Mouse (Mus musculus) limb, embryonic 10.5 days (tissue): ENCODE results near the gene Zfp60. TPM values are rescaled to one million over a fixed set of nuclear protein-coding genes. Genes with fewer than 3 reads are reported as not detected.

ENCODE experiments used
- DNase-seq: peaks from one replicate; pipeline ENCODE4 v3.0.0-alpha.2; 2017; ENCODE audit warnings: low spot score
- H3K27ac ChIP-seq: fragments of 300-500 bp; sonication (generic); 2 replicates; pipeline ENCODE4 v1.5.1; 2016; ENCODE audit warnings: mild to moderate bottlenecking
- H3K27me3 ChIP-seq: fragments of 300-500 bp; sonication (generic); 2 replicates; pipeline ENCODE4 v1.6.1; 2016; ENCODE audit warnings: low read depth, mild to moderate bottlenecking; ENCODE audit not compliant: poor library complexity, severe bottlenecking
- H3K36me3 ChIP-seq: fragments of 300-500 bp; sonication (generic); 2 replicates; pipeline ENCODE4 v1.6.1; 2016; ENCODE audit warnings: mild to moderate bottlenecking, moderate library complexity
- H3K4me1 ChIP-seq: fragments of 300-500 bp; sonication (generic); 2 replicates; pipeline ENCODE4 v1.6.1; 2016
- H3K4me3 ChIP-seq: fragments of 300-500 bp; sonication (generic); 2 replicates; pipeline ENCODE4 v1.5.1; 2016; ENCODE audit warnings: mild to moderate bottlenecking, moderate library complexity
- H3K9me3 ChIP-seq: fragments of 300-500 bp; sonication (generic); replicated peaks from 2 replicates; pipeline ENCODE4 v1.6.1; 2016; ENCODE audit warnings: mild to moderate bottlenecking
- WGBS: fragments of 180-500 bp; shearing (Covaris S2); methylation state at CpG from one replicate; pipeline ENCODE4 v1.1.7; 2016; 5-methylcytosine and 5-hydroxymethylcytosine counted together
- polyA plus RNA-seq: library from polyadenylated mRNA; unstranded; fragments of >200 nt; fragmentation: Nextera tagmentation; extraction: Ambion mirVana; gene quantifications from 2 replicates; pipeline ENCODE4 v1.2.1, GENCODE M21; 2016

The Zfp60 gene
- polyA plus RNA-seq, 1 experiment from 2014 or later: 49.5 TPM

DNA sequence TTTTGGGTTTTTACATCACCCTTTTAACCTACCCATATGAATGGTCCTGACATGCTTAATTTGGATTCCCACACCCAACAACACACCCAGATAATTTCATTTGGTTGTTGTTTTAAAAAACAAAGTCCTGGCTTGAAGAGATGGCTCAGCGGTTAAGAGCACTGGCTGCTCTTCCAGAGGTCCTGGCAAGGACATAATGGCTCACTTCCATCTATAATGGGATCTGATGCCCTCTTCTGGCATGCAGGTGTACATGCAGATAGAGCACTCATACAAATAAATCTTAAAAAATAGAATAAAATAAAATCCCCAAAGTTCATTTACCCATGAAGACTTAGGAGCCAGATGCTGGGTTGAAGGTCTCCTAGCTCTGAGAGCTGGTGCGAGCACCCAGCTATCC is 69.9 kb downstream of the Zfp60 start:
- Histone ChIP-seq H3K4me3 (no peak overlapping the region), H3K27ac (no peak overlapping the region), H3K4me1 (peaks cover 13% of the 10 kb centered on the region), H3K36me3 (no peaks in the 10 kb centered on the region), H3K9me3 (no peaks in the 10 kb centered on the region), H3K27me3 (no peaks in the 10 kb centered on the region)
- no peak for DNase-seq
- WGBS: 67% methylated on average over 2 of the region's 2 CpGs

DNA sequence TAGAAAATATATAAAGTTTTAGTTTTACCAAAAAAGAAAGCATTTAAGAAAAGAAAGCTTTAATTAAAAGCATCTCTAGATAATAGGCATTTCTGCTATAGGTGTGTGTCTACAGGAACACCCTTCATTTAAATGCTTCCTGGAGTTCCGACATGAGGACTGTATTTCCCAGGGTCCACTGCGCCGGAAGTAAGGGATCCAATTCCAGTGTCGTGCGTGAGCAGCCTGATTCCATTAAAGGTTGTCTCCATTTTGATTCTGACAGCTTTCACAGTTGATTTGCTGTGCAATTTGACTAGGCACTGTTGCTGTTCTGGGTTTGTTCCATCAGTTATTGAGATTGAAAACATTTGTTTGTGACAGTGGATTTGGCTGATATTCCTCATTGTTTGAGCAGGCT is 71.8 kb downstream of the Zfp60 start:
- Histone ChIP-seq H3K4me1 (peaks cover 13% of the 10 kb centered on the region), H3K9me3 (no peaks in the 10 kb centered on the region), H3K27ac (no peak overlapping the region), H3K36me3 (peaks cover 13% of the 10 kb centered on the region), H3K4me3 (no peak overlapping the region), H3K27me3 (no peaks in the 10 kb centered on the region)
- WGBS: 72% methylated on average over 5 of the region's 5 CpGs
- DNase-seq: no peak

Other genes with a start within 250 kb of the Zfp60 start
- gene Sertad1, start 244.5 kb upstream of the Zfp60 start, polyA plus RNA-seq: 25.0 and 29.8 TPM in 2 replicates
- gene Prx, start 232.1 kb upstream of the Zfp60 start, polyA plus RNA-seq: 3.5 and 4.3 TPM in 2 replicates
- gene Hipk4, start 208.1 kb upstream of the Zfp60 start, polyA plus RNA-seq: 0.54 and 0.79 TPM in 2 replicates
- 31.6 and 49.5 TPM in 2 replicates for gene Pld3, start 178.2 kb upstream of the Zfp60 start, polyA plus RNA-seq
- 40.8 and 41.2 TPM in 2 replicates for gene 2310022A10Rik, start 178.2 kb upstream of the Zfp60 start, polyA plus RNA-seq
- 91.3 and 95.0 TPM in 2 replicates for gene Akt2, start 139.8 kb upstream of the Zfp60 start, polyA plus RNA-seq
- 0.23 TPM in 1 of 2 replicates, not detected in the other for gene Ttc9b, start 77.5 kb upstream of the Zfp60 start, polyA plus RNA-seq
- 9.2 and 12.3 TPM in 2 replicates for gene Map3k10, start 56.8 kb upstream of the Zfp60 start, polyA plus RNA-seq
- gene Zfp607b, start 42.0 kb upstream of the Zfp60 start, polyA plus RNA-seq: 2.5 and 3.3 TPM in 2 replicates
- 1.7 and 1.9 TPM in 2 replicates for gene Zfp626, start 75.8 kb downstream of the Zfp60 start, polyA plus RNA-seq
- gene Zfp59, start 107.2 kb downstream of the Zfp60 start, polyA plus RNA-seq: 8.6 and 11.0 TPM in 2 replicates
- 3.6 and 3.9 TPM in 2 replicates for gene Zfp607a, start 126.1 kb downstream of the Zfp60 start, polyA plus RNA-seq
- 6.7 and 12.8 TPM in 2 replicates for gene Zfp974, start 198.1 kb downstream of the Zfp60 start, polyA plus RNA-seq
- gene Zfp780b, start 247.8 kb downstream of the Zfp60 start, polyA plus RNA-seq: 20.2 and 23.6 TPM in 2 replicates